Mouse (Mus musculus) bone marrow, adult 2 months (tissue): Measurements from ENCODE around the gene Nav2.

ENCODE experiments used
- CTCF ChIP-seq: fragments of 200-500 bp; IDR thresholded peaks from 2 replicates; pipeline ENCODE4 v1.5.1; 2011; ENCODE audit warnings: low read length, control low read depth; ENCODE audit not compliant: control insufficient read depth, insufficient read depth
- POLR2A ChIP-seq: fragments of 200-500 bp; IDR thresholded peaks from 2 replicates; pipeline ENCODE4 v1.6.1; 2011; ENCODE audit warnings: low read depth, mild to moderate bottlenecking, control low read depth, low read length, borderline replicate concordance; ENCODE audit not compliant: control insufficient read depth

- TF ChIP-seq CTCF (no peak), POLR2A (no peak)
These were observed 2.6 kb downstream of the Nav2 start for GRCm38 (mm10) chr7:48911146-48911545.
